Mouse (Mus musculus) small intestine, adult 2 months (tissue): ENCODE data around the gene Ccdc105. TPM values are rescaled to one million over a fixed set of nuclear protein-coding genes. Genes with fewer than 3 reads are reported as not detected.

Experiments used
- H3K27ac ChIP-seq: fragments of 200-500 bp; 2 replicates; pipeline ENCODE4 v1.5.1; 2012; ENCODE audit warnings: low read depth, low read length, control low read depth, inconsistent platforms; ENCODE audit not compliant: insufficient read depth
- H3K27me3 ChIP-seq: fragments of 200-500 bp; 2 replicates; pipeline ENCODE4 v1.6.1; 2012; ENCODE audit warnings: mild to moderate bottlenecking, moderate library complexity, low read length, inconsistent platforms; ENCODE audit not compliant: control insufficient read depth, insufficient read depth
- H3K36me3 ChIP-seq: fragments of 200-500 bp; 2 replicates; pipeline ENCODE4 v1.6.1; 2012; ENCODE audit warnings: mild to moderate bottlenecking, low read length, control low read depth, inconsistent platforms; ENCODE audit not compliant: control insufficient read depth, insufficient read depth
- H3K4me1 ChIP-seq: fragments of 200-500 bp; 2 replicates; pipeline ENCODE4 v1.6.1; 2012; ENCODE audit warnings: low read length, inconsistent platforms, mixed read lengths; ENCODE audit not compliant: control insufficient read depth, insufficient read depth, insufficient read length
- H3K4me3 ChIP-seq: fragments of 200-500 bp; 2 replicates; pipeline ENCODE4 v1.5.1; 2012; ENCODE audit warnings: low read depth, mild to moderate bottlenecking, control low read depth, inconsistent platforms, low read length, moderate library complexity
- CTCF ChIP-seq: fragments of 200-500 bp; IDR thresholded peaks from 2 replicates; pipeline ENCODE4 v1.5.1; 2012; ENCODE audit warnings: low read depth, mild to moderate bottlenecking, control low read depth, inconsistent platforms, low read length, moderate library complexity, mixed read lengths; ENCODE audit not compliant: insufficient replicate concordance, insufficient read length; ENCODE audit errors: extremely low read depth
- POLR2A ChIP-seq: fragments of 200-500 bp; IDR thresholded peaks from 2 replicates; pipeline ENCODE4 v1.6.1; 2012; ENCODE audit warnings: low read depth, mild to moderate bottlenecking, control low read depth, inconsistent platforms, low read length, moderate library complexity
- WGBS: fragments of 180-500 bp; shearing (Covaris S2); methylation state at CpG from one replicate; pipeline ENCODE4 v1.1.7; 2018; 5-methylcytosine and 5-hydroxymethylcytosine counted together
- polyA plus RNA-seq: library from polyadenylated mRNA; depleted of rRNA; stranded (reverse); fragments of >200 nt; gene quantifications from 2 replicates; pipeline ENCODE4 v1.2.3, GENCODE M21; 2012; rRNA removed

The Ccdc105 gene
- polyA plus RNA-seq, 1 experiment: not detected

DNA sequence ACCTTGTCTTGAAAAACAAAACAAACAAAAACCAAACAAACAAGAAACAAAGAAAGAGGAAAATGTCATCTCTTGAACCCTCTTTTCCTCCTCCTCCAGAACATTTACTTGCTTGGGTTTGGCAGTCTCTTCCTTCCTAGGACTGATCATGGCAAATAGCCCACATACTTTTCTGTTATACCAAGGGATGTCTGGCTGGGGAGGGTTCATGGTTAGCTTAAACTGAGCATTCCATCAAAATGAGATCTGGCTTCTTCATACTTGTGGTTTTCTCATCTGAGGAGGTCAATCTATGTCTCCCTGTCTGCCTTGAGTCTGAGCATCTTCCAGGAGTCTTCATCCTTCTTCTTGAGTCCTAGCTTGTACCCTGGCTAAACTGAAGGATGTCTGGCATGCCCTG, 36.6 kb downstream of the Ccdc105 start:
- Histone ChIP-seq H3K36me3 (no peaks in the 10 kb centered on the region), H3K27ac (no peak overlapping the region), H3K27me3 (no peaks in the 10 kb centered on the region), H3K4me1 (no peaks in the 10 kb centered on the region), H3K4me3 (no peak overlapping the region)
- TF ChIP-seq POLR2A (no peak), CTCF (no peak)

DNA sequence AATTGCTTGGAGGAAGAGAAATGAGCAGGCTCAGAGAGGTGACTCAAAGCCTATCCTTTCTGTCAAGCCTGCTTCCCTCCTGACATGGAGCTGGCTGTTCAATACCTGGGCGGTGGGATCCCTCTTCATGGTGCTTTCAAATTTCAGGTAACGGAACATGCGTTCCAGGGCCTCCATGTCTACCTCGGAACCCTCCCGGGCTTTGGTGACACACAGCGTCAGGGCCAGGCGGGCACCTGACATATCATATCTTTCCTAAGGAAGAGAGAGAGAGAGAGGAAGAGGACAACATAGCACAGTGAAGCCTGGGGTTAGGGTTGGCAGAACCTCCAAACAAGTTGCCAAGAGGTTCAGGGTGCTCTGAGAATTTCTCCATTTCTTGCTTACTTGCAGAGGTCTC, 37.7 kb downstream of the Ccdc105 start:
- no peaks in the 10 kb centered on the region for H3K27me3 ChIP-seq
- no peak overlapping the region for H3K27ac ChIP-seq
- H3K4me3 ChIP-seq: no peak overlapping the region
- no peaks in the 10 kb centered on the region for H3K4me1 ChIP-seq
- no peaks in the 10 kb centered on the region for H3K36me3 ChIP-seq
- WGBS: 94% methylated on average over 7 of the region's 7 CpGs
- no peak for TF ChIP-seq CTCF
- TF ChIP-seq POLR2A: no peak

DNA sequence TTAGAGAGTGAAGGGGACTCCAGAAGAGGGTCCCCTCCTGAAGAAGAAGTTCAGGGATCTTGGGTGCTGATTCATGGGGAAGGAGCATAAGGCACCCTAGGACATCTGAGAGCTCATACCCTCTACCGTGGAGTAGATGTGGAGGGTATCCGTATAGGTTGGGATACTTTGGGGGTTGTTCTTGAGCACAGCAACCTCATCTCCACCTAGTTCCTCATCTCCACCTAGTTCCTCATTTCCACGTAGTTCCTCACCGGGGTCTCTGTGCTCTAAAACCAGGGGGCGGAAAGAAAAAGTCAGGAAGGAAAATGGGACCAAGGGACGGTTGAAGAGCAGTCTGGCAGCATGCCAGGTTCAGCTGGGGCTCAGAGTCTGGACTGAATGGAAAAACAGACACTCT, 38.7 kb downstream of the Ccdc105 start:
- no peaks in the 10 kb centered on the region for H3K36me3 ChIP-seq
- no peak overlapping the region for H3K27ac ChIP-seq
- no peak overlapping the region for H3K4me3 ChIP-seq
- TF ChIP-seq POLR2A (no peak), CTCF (no peak)
- no peaks in the 10 kb centered on the region for H3K4me1 ChIP-seq
- WGBS: 78% methylated on average over 6 of the region's 6 CpGs
- no peaks in the 10 kb centered on the region for H3K27me3 ChIP-seq

DNA sequence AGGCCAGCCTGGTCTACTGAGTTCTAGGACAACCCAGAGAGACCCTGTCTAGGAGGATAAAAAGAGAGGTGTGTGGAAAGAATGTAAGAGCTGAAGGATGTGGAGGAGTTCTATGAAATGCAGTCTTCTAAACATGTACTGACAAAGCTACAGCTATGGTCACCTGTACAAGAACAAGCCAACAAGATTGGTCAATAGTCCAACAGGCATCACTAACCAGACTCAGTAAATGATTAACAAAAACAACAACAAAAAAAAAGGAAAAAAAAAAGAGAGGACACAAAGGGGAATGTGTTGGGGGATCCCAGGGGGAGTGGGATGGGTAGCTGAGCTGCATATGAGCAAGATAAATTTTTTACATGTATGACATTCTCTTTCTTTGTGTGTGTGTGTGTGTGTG, 42.2 kb downstream of the Ccdc105 start:
- H3K4me1 ChIP-seq: no peaks in the 10 kb centered on the region
- no peaks in the 10 kb centered on the region for H3K36me3 ChIP-seq
- no peak overlapping the region for H3K27ac ChIP-seq
- no peaks in the 10 kb centered on the region for H3K27me3 ChIP-seq
- no peak overlapping the region for H3K4me3 ChIP-seq
- TF ChIP-seq POLR2A (no peak), CTCF (no peak)

DNA sequence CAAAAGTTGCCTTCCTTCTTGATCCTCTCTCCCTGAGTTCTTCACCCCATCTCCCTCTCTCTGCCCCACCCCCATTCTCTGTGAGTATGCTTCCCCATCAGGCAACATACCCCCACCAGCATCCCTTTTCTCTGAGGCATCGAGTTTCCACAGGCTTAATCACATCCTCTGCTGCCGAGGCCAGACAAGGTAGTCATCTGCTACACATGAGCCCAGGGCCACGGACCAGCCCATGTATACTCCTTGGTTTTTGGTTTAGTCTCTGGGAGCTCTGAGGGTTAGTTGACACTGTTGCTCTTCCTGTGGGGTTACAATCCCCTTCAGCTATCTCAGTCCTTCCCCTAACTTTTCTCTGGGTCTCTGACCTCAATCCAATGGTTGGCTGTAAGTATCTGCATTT, 52.0 kb downstream of the Ccdc105 start:
- TF ChIP-seq CTCF: no peak
- no peak for TF ChIP-seq POLR2A
- WGBS: 57% methylated on average over 3 of the region's 3 CpGs

More for the DNA sequence above, 52.0 kb downstream of the Ccdc105 start:
- no peaks in the 10 kb centered on the region for H3K36me3 ChIP-seq
- no peak overlapping the region for H3K27ac ChIP-seq
- no peaks in the 10 kb centered on the region for H3K4me1 ChIP-seq
- H3K27me3 ChIP-seq: no peaks in the 10 kb centered on the region
- no peak overlapping the region for H3K4me3 ChIP-seq

Other genes starting within 250 kb of the Ccdc105 start
- gene Olfr1358, start 235.6 kb downstream of the Ccdc105 start, polyA plus RNA-seq: not detected in 2 replicates
- gene Ilvbl, start 178.7 kb downstream of the Ccdc105 start, polyA plus RNA-seq: 62.2 and 168 TPM in 2 replicates
- 4.8 and 8.6 TPM in 2 replicates for gene Syde1, start 161.1 kb downstream of the Ccdc105 start, polyA plus RNA-seq
- gene Olfr1357, start 135.0 kb downstream of the Ccdc105 start, polyA plus RNA-seq: not detected in 2 replicates
- gene Casp14, start 34.8 kb downstream of the Ccdc105 start, polyA plus RNA-seq: not detected in 2 replicates
- gene Slc1a6, start 27.4 kb upstream of the Ccdc105 start, polyA plus RNA-seq: 0.09 TPM in 1 of 2 replicates, not detected in the other
- gene Olfr1356, start 99.1 kb upstream of the Ccdc105 start, polyA plus RNA-seq: not detected in 2 replicates
- not detected in 2 replicates for gene Olfr1355, start 122.5 kb upstream of the Ccdc105 start, polyA plus RNA-seq
- not detected in 2 replicates for gene Olfr1354, start 160.1 kb upstream of the Ccdc105 start, polyA plus RNA-seq
- gene Olfr8, start 197.6 kb upstream of the Ccdc105 start, polyA plus RNA-seq: not detected in 2 replicates
- gene Olfr1353, start 210.2 kb upstream of the Ccdc105 start, polyA plus RNA-seq: not detected in 2 replicates
- gene Olfr1352, start 228.0 kb upstream of the Ccdc105 start, polyA plus RNA-seq: not detected in 2 replicates